Mouse (Mus musculus): Measurements from ENCODE around the gene Papss1. TPM values are rescaled to one million over a fixed set of nuclear protein-coding genes. Genes with fewer than 3 reads are reported as not detected.

Gene Papss1
- polyA plus RNA-seq, 1 experiment from 2014 or later, result 177 TPM

DNA sequence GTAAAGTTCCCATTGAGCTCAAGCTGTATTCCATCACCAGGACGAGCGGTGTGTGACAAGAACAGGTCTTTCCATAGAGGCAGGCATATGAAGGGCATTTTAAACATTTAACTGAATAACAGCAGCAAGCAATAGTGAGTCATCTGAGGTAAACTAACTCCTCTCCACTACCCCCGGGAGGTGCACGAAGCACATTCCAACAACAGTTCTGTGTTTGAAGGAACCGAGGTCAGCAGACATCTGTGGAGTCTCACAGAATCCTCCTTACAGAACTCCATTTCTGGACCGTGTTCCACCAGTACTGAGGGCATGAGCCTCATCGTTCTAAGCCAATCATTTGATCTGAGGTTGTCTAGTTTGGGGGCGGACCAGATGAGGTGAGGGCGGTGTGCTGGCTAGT lies 59.5 kb downstream of the Papss1 start:
- Histone ChIP-seq H3K4me3 (ENCODE audit: low read length) (no peak overlapping the region), H3K27ac (ENCODE audit: low read length) (no peak overlapping the region), H3K9me3 (ENCODE audit: control insufficient read depth, low read length) (no peaks in the 10 kb centered on the region), H3K4me1 (ENCODE audit: control insufficient read depth, insufficient read depth, low read length) (no peaks in the 10 kb centered on the region), H3K27me3 (replicated peaks; ENCODE audit: control insufficient read depth, insufficient read depth, low read length) (no peaks in the 10 kb centered on the region), H3K9ac (ENCODE audit: low read depth, low read length) (no peak overlapping the region), H3K4me2 (ENCODE audit: low read depth, low read length) (no peak overlapping the region), H3K36me3 (ENCODE audit: control insufficient read depth, insufficient read depth, low read length) (peaks cover 10% of the 10 kb centered on the region)
- 80% methylated on average over 9 of the region's 9 CpGs for WGBS
- ATAC-seq, result no peak

DNA sequence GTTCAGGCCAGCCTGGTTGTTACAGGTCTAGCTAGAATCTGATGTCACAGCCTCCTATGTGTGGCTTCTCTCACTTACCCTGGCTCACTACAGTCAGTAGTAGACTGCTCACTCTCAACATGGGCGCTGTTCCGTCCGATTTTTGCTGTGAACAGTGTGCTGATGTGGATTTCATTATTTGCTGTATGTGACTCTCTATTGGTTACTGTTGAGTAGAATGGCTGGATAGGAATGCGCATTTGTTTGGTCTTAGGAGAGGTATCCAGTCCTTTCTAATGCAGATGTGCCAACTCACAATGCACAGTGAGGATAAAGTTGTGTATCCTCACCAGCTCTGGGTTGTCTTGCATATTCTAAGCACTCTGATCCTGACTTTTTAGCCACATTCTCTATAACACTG lies 62.9 kb downstream of the Papss1 start:
- no peak for ATAC-seq
- Histone ChIP-seq H3K4me1 (ENCODE audit: control insufficient read depth, insufficient read depth, low read length) (no peaks in the 10 kb centered on the region), H3K4me3 (ENCODE audit: low read length) (no peak overlapping the region), H3K4me2 (ENCODE audit: low read depth, low read length) (no peak overlapping the region), H3K36me3 (ENCODE audit: control insufficient read depth, insufficient read depth, low read length) (peaks cover 15% of the 10 kb centered on the region), H3K27me3 (replicated peaks; ENCODE audit: control insufficient read depth, insufficient read depth, low read length) (no peaks in the 10 kb centered on the region), H3K27ac (ENCODE audit: low read length) (no peak overlapping the region), H3K9ac (ENCODE audit: low read depth, low read length) (no peak overlapping the region), H3K9me3 (ENCODE audit: control insufficient read depth, low read length) (no peaks in the 10 kb centered on the region)
- WGBS, result 95% methylated on average over 4 of the region's 4 CpGs

DNA sequence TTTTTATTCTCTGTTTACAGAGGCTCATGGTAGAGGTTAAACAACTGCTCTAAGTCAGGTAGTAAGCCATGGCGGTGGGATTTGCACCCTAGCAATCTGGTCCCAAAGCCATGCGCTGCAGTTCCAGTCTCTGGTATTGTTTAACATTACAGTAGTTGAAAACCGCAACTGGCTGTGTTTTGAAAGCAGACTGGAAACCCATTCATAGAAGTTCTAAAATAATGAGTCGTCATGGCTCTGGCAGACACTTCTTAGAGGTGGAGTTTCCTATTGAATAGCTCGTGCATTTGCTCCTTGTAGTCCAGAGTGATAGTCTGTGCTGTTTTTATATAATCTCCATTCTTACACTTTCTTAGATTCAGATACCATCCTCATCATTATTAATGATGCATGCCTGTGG lies 63.7 kb downstream of the Papss1 start:
- H3K27ac ChIP-seq (ENCODE audit: low read length), result no peak overlapping the region
- H3K36me3 ChIP-seq (ENCODE audit: control insufficient read depth, insufficient read depth, low read length), result peaks cover 15% of the 10 kb centered on the region
- no peaks in the 10 kb centered on the region for H3K4me1 ChIP-seq (ENCODE audit: control insufficient read depth, insufficient read depth, low read length)
- no peak overlapping the region for H3K9ac ChIP-seq (ENCODE audit: low read depth, low read length)
- no peak for ATAC-seq
- H3K4me2 ChIP-seq (ENCODE audit: low read depth, low read length), result no peak overlapping the region
- H3K4me3 ChIP-seq (ENCODE audit: low read length), result no peak overlapping the region
- 65% methylated on average over 5 of the region's 5 CpGs for WGBS
- no peaks in the 10 kb centered on the region for H3K27me3 ChIP-seq (replicated peaks; ENCODE audit: control insufficient read depth, insufficient read depth, low read length)
- no peaks in the 10 kb centered on the region for H3K9me3 ChIP-seq (ENCODE audit: control insufficient read depth, low read length)

DNA sequence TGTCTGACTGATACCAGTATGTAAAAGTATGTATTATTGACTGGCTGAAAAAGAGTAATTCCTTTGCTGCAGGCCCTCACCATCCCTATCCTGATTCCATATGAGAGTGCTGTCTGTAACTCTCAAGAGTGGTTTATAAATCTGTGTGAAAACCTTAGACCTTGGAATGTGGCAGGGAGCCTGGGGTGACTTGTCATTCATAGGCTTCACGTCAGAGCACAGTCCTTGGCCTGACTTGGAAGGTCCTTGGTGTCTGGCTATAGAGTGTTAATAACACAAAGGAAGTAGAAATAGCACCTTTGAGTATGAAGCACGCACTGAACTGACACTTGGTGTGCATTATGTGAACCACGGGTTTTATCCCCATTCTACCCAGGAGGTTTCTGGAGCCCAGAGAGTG lies 64.4 kb downstream of the Papss1 start:
- Histone ChIP-seq H3K4me2 (ENCODE audit: low read depth, low read length) (no peak overlapping the region), H3K9ac (ENCODE audit: low read depth, low read length) (no peak overlapping the region), H3K27me3 (replicated peaks; ENCODE audit: control insufficient read depth, insufficient read depth, low read length) (no peaks in the 10 kb centered on the region), H3K4me1 (ENCODE audit: control insufficient read depth, insufficient read depth, low read length) (no peaks in the 10 kb centered on the region), H3K4me3 (ENCODE audit: low read length) (no peak overlapping the region), H3K27ac (ENCODE audit: low read length) (no peak overlapping the region), H3K9me3 (ENCODE audit: control insufficient read depth, low read length) (no peaks in the 10 kb centered on the region), H3K36me3 (ENCODE audit: control insufficient read depth, insufficient read depth, low read length) (peaks cover 12% of the 10 kb centered on the region)
- 87% methylated on average over 3 of the region's 3 CpGs for WGBS
- no peak for ATAC-seq

DNA sequence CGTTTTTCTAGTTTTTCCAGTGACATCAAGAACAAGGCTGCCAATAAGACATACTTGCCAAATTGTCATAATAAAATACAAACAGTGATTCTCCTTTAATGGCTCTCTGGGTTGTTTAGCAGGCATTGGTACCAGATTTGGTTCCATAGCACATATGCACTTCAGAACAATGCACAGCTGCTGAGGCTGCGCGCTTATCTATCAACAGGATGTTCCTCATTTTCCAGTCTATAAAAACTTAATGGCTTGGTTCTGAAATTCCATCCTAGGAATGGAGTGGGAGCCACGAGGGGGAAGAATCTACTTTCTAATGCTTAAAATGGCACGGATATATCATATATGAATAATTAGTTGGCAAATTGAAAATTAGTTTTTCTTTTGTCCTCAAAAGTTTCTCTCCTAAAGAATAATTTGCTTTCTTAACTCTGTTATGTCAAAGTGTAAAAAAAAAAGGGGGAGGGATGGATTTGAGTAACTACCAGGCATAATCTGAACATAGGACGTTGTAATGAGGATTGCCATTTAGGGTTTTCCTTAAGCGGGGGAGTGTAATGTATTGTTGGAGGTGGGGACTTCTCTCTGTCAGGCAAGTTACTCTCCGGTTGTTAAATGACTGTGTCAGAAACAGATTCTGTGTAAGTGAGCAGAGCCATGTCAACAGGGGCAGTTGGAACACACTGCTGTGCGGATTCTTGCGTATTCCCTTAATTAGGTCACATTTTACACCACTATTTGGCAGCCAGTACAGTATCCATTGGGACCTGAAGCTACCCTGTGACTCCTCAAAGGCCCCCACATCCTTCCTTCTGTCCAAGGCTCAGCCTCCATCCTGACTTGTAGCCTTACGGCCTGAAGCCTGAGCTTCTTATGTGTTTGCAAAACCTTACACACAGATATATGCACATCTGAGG lies 66.1 kb downstream of the Papss1 start:
- H3K9ac ChIP-seq (ENCODE audit: low read depth, low read length), result no peak overlapping the region
- H3K4me2 ChIP-seq (ENCODE audit: low read depth, low read length), result no peak overlapping the region
- WGBS, result 80% methylated on average over 11 of the region's 11 CpGs
- H3K9me3 ChIP-seq (ENCODE audit: control insufficient read depth, low read length), result no peaks in the 10 kb centered on the region
- no peak overlapping the region for H3K4me3 ChIP-seq (ENCODE audit: low read length)
- no peaks in the 10 kb centered on the region for H3K4me1 ChIP-seq (ENCODE audit: control insufficient read depth, insufficient read depth, low read length)
- H3K36me3 ChIP-seq (ENCODE audit: control insufficient read depth, insufficient read depth, low read length), result peaks cover 13% of the 10 kb centered on the region
- no peak overlapping the region for H3K27ac ChIP-seq (ENCODE audit: low read length)
- H3K27me3 ChIP-seq (replicated peaks; ENCODE audit: control insufficient read depth, insufficient read depth, low read length), result no peaks in the 10 kb centered on the region
- no peak for ATAC-seq

DNA sequence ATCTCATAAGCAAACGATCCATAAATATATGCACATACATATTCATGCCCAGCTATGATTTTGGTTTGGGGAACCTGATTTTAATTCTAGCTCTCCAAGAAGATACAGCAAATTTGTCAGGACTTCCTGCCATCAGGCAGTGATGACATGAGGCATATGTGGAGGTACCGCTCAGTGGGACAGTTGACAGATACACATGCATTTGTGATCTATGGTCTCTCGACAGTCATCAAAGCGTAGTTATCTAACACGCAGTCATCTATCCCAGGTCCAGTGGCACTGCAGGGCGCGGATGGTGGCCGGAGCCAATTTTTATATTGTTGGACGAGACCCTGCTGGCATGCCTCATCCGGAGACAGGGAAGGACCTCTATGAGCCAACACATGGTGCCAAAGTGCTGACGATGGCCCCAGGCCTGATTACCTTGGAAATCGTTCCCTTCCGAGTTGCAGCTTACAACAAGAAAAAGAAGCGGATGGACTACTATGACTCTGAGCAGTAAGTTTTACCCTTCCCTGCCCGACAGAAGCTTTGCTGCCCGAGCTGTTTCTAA lies 66.8 kb downstream of the Papss1 start:
- peaks cover 13% of the 10 kb centered on the region for H3K36me3 ChIP-seq (ENCODE audit: control insufficient read depth, insufficient read depth, low read length)
- WGBS, result 89% methylated on average over 16 of the region's 16 CpGs
- no peak overlapping the region for H3K27ac ChIP-seq (ENCODE audit: low read length)

DNA sequence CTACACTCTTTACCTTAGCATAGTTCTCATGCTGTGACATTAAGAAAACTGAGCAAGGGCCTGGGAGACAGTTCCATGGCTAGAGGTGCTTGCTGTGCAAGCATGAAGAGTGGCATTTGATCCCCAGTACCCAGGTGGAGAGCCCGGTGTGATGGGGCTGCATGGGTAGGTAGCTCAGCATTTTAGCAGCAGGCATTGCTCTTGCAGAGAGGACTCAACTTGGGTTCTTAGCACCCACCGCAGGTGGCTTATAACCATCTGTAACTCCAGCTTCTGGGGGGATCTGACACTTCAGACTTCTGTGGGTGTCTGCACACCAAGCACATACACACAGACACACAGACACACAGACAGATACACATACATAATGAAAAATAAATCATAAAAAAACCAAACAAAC lies 69.5 kb downstream of the Papss1 start:
- Histone ChIP-seq H3K27me3 (replicated peaks; ENCODE audit: control insufficient read depth, insufficient read depth, low read length) (no peaks in the 10 kb centered on the region), H3K36me3 (ENCODE audit: control insufficient read depth, insufficient read depth, low read length) (peaks cover 13% of the 10 kb centered on the region), H3K4me3 (ENCODE audit: low read length) (no peak overlapping the region), H3K9ac (ENCODE audit: low read depth, low read length) (no peak overlapping the region), H3K27ac (ENCODE audit: low read length) (no peak overlapping the region), H3K4me2 (ENCODE audit: low read depth, low read length) (no peak overlapping the region), H3K4me1 (ENCODE audit: control insufficient read depth, insufficient read depth, low read length) (peaks cover 4% of the 10 kb centered on the region; the same call in 1 of the 2 replicates), H3K9me3 (ENCODE audit: control insufficient read depth, low read length) (no peaks in the 10 kb centered on the region)
- ATAC-seq, result no peak
- 93% methylated on average over 2 of the region's 2 CpGs for WGBS

More for the DNA sequence above, 66.8 kb downstream of the Papss1 start:
- Histone ChIP-seq H3K9ac (ENCODE audit: low read depth, low read length) (no peak overlapping the region), H3K4me2 (ENCODE audit: low read depth, low read length) (no peak overlapping the region), H3K27me3 (replicated peaks; ENCODE audit: control insufficient read depth, insufficient read depth, low read length) (no peaks in the 10 kb centered on the region), H3K4me3 (ENCODE audit: low read length) (no peak overlapping the region), H3K4me1 (ENCODE audit: control insufficient read depth, insufficient read depth, low read length) (no peaks in the 10 kb centered on the region), H3K9me3 (ENCODE audit: control insufficient read depth, low read length) (no peaks in the 10 kb centered on the region)
- ATAC-seq, result no peak

DNA sequence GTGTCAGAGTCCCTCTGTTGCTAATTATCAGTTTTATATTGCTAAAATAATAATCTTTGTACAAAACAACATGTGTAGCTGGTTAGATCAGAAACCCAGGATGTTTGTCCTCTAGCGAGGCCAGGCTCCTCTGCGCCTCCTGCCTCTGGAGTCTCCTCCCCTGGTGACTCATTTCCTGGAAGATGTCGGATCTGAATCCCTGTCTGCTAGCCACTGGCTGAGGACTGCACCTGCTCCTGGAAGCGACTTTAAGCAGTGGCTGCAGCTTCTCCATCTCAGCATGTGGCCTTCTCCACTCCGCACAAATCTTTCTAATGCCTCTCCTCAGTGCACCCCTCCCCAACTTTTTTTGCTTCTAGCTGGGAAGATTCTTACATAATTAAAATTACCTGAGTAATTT lies 71.6 kb downstream of the Papss1 start:
- no peak overlapping the region for H3K27ac ChIP-seq (ENCODE audit: low read length)
- peaks cover 7% of the 10 kb centered on the region for H3K4me1 ChIP-seq (ENCODE audit: control insufficient read depth, insufficient read depth, low read length)
- no peak overlapping the region for H3K4me3 ChIP-seq (ENCODE audit: low read length)
- H3K9ac ChIP-seq (ENCODE audit: low read depth, low read length), result no peak overlapping the region
- no peak; the same call in 1 of the 2 replicates for ATAC-seq
- H3K9me3 ChIP-seq (ENCODE audit: control insufficient read depth, low read length), result no peaks in the 10 kb centered on the region
- no peak overlapping the region for H3K4me2 ChIP-seq (ENCODE audit: low read depth, low read length)
- peaks cover 13% of the 10 kb centered on the region for H3K36me3 ChIP-seq (ENCODE audit: control insufficient read depth, insufficient read depth, low read length)
- WGBS, result 58% methylated on average over 5 of the region's 5 CpGs
- H3K27me3 ChIP-seq (replicated peaks; ENCODE audit: control insufficient read depth, insufficient read depth, low read length), result no peaks in the 10 kb centered on the region

DNA sequence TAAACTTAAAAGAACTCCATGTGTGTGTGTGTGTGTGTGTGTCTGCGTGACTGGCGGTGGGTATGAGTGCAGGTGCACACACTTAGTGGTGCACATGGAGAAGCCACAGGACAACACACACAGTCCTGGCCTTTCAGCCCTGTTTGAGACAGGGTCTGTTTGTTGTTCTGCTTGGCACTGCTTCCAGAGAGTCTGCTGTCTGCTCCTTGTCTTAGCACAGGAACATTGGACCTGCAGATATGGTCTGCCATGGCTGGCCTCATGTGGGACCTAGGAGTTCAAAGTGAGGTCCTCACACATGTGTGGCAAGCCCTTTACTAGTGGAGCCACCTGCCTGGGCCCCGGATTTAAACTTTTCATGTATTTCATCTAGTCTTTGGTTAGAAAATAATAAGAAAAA lies 72.4 kb downstream of the Papss1 start:
- no peak overlapping the region for H3K4me3 ChIP-seq (ENCODE audit: low read length)

More for the DNA sequence above, 72.4 kb downstream of the Papss1 start:
- Histone ChIP-seq H3K27me3 (replicated peaks; ENCODE audit: control insufficient read depth, insufficient read depth, low read length) (no peaks in the 10 kb centered on the region), H3K27ac (ENCODE audit: low read length) (no peak overlapping the region), H3K4me2 (ENCODE audit: low read depth, low read length) (no peak overlapping the region), H3K9ac (ENCODE audit: low read depth, low read length) (no peak overlapping the region), H3K4me1 (ENCODE audit: control insufficient read depth, insufficient read depth, low read length) (peaks cover 7% of the 10 kb centered on the region), H3K36me3 (ENCODE audit: control insufficient read depth, insufficient read depth, low read length) (peaks cover 8% of the 10 kb centered on the region), H3K9me3 (ENCODE audit: control insufficient read depth, low read length) (no peaks in the 10 kb centered on the region)
- ATAC-seq, result 0 out of 2 replicates have a peak, but pooled peaks have one; percentile 20
- 87% methylated on average over 3 of the region's 3 CpGs for WGBS
